In genomic region chr19:6611921-6612320, GRCm38 (mm10) we compare ENCODE assay signal across 13 mouse cellular contexts.
"Had no signal": no experiment of that assay in that cellular context is flagged by ENCODE, and none has a peak within 500 bp of the region (broad histone marks: within the 10 kb centered on the region; RNA-seq: fewer than 3 reads in every experiment).

No protein-coding gene starts in this region.

- ATAC-seq: intestine, embryonic 16.5 days; liver, embryonic 12.5 days; midbrain, embryonic 16.5 days had no signal

- H3K27me3 ChIP-seq: liver, embryonic 15.5 days; midbrain, embryonic 12.5 days had no signal

- H3K9me3 ChIP-seq: liver, embryonic 15.5 days had no signal

- H3K9ac ChIP-seq: liver, embryonic 12.5 days; liver, embryonic 15.5 days; midbrain, embryonic 12.5 days had no signal

- H3K4me2 ChIP-seq: liver, embryonic 12.5 days; liver, embryonic 15.5 days; midbrain, embryonic 12.5 days had no signal

- H3K4me1 ChIP-seq: liver, embryonic 12.5 days; liver, embryonic 15.5 days had no signal

- H3K36me3 ChIP-seq: liver, embryonic 12.5 days; liver, embryonic 15.5 days; midbrain, embryonic 12.5 days had no signal

- DNase-seq: kidney, adult 2 months; kidney, postnatal 36 days; liver; lung, adult 18-20 months; thymus, adult 18-20 months; thymus, postnatal 36 days had no signal

- H3K27ac ChIP-seq: kidney, postnatal 0 days; liver, embryonic 12.5 days; liver, embryonic 15.5 days; macrophage; midbrain, embryonic 12.5 days had no signal

- H3K4me3 ChIP-seq: liver, embryonic 12.5 days; liver, embryonic 15.5 days; midbrain, embryonic 12.5 days had no signal
